Mouse (Mus musculus) liver, postnatal 0 days (tissue): ENCODE results near the gene Gm7361.

Experiments
- CTCF ChIP-seq: sonication (generic); IDR thresholded peaks from 2 replicates; pipeline ENCODE4 v1.5.1; 2016; ENCODE audit warnings: antibody characterized with exemption, low read depth
- EP300 ChIP-seq: IDR thresholded peaks from 2 replicates; pipeline ENCODE4 v1.6.1; 2016; ENCODE audit warnings: antibody characterized with exemption, low read depth, mild to moderate bottlenecking

GRCm38 (mm10) chr5:26281717-26282116 lies 24.2 kb downstream of the Gm7361 start:
- TF ChIP-seq CTCF (no peak), EP300 (no peak)
